Mouse (Mus musculus): ENCODE data around the gene Sod3. TPM values are rescaled to one million over a fixed set of nuclear protein-coding genes. Genes with fewer than 3 reads are reported as not detected.

Sod3 gene
- total and polyA plus RNA-seq, 2 experiments from 2014 or later = 3.0 to 4.3 TPM

DNA sequence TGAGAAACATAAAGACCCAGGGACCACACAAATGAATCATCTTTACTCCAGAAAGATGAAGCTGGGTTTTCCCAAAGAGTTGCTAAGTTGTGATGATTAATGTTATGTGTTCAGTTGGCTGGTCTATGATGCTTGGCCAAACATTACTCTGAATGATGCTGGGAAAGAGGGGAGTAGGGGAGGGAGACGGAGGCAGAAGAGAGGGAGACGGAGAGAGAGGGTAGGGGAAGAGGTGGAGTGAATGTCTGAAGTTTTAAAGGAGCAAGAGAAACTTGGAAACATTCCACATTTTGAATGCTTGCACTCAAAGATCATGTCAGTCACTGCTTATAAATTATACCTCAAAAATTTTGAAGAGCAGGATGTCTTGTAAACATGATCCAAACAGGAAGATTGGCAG is 16.7 kb upstream of the Sod3 start:
- Histone ChIP-seq H3K4me2 (ENCODE audit: low read depth, low read length, poor library complexity, severe bottlenecking) (no peak overlapping the region), H3K27me3 (ENCODE audit: insufficient read depth, low read length) (no peaks in the 10 kb centered on the region), H3K27ac (ENCODE audit: low read depth, low read length) (no peak overlapping the region), H3K9me3 (ENCODE audit: low read length) (no peaks in the 10 kb centered on the region), H3K4me1 (ENCODE audit: insufficient read depth, low read length) (no peaks in the 10 kb centered on the region), H3K36me3 (ENCODE audit: insufficient read depth, low read length) (no peaks in the 10 kb centered on the region), H3K9ac (replicated peaks; ENCODE audit: low read length, poor library complexity, severe bottlenecking) (no peak overlapping the region), H3K4me3 (ENCODE audit: low read depth, low read length) (no peak overlapping the region)
- DNase-seq (ENCODE audit: low spot score) (no peak), ATAC-seq (ENCODE audit: low FRiP score) (no peak)
- no peak for TF ChIP-seq CTCF (IDR thresholded peaks at IDR 0.05)
- WGBS = 88% methylated on average over 2 of the region's 2 CpGs

DNA sequence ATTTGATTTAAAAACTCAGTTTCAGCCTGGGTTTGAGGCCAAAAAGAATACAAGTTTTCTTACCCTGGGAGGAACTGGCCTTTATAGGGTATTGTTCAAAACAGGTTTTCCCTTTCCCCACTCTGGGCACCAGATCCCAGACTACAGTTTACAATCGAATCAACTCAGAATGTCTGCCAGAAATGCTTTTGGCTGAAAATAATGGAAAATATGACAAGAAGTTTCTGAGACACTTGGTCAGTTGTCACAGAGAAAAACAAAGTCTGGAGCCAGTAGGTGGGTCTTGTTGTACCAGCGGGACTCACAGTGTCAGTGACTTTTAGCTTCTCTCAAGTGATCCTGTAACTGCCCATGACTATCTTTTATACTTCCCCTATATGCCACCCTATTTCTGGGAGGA is 13.1 kb upstream of the Sod3 start:
- no peaks in the 10 kb centered on the region for H3K9me3 ChIP-seq (ENCODE audit: low read length)
- no peaks in the 10 kb centered on the region for H3K36me3 ChIP-seq (ENCODE audit: insufficient read depth, low read length)
- TF ChIP-seq CTCF (IDR thresholded peaks at IDR 0.05) = no peak
- no peak overlapping the region for H3K4me2 ChIP-seq (ENCODE audit: low read depth, low read length, poor library complexity, severe bottlenecking)
- 84% methylated on average over 2 of the region's 2 CpGs for WGBS
- no peak overlapping the region for H3K27ac ChIP-seq (ENCODE audit: low read depth, low read length)
- H3K27me3 ChIP-seq (ENCODE audit: insufficient read depth, low read length) = no peaks in the 10 kb centered on the region
- ATAC-seq (ENCODE audit: low FRiP score) = no peak
- H3K4me3 ChIP-seq (ENCODE audit: low read depth, low read length) = no peak overlapping the region
- H3K4me1 ChIP-seq (ENCODE audit: insufficient read depth, low read length) = no peaks in the 10 kb centered on the region
- DNase-seq (ENCODE audit: low spot score) = no peak
- no peak overlapping the region for H3K9ac ChIP-seq (replicated peaks; ENCODE audit: low read length, poor library complexity, severe bottlenecking)

DNA sequence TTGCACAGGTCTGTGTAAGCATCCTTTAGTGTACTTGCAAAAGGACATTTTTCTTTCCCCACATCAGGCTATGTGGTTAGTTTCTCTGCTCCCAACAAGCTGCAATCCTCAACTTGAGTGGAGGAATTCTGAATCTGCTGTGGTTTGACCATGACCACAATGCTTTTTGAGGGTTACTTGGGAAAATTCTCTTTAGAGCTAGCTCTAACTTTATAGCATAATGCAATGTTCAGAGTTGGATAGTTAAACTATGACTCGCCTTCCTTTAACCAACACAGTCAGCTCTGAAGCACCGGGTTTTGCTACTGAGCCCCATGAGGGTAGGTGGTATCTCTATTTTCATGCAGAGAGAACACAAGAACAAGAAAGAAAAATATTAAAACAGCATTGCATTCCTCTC is 12.0 kb upstream of the Sod3 start:
- no peak overlapping the region for H3K9ac ChIP-seq (replicated peaks; ENCODE audit: low read length, poor library complexity, severe bottlenecking)
- WGBS = 93% methylated on average over 2 of the region's 2 CpGs
- no peak overlapping the region for H3K4me3 ChIP-seq (ENCODE audit: low read depth, low read length)
- no peak for DNase-seq (ENCODE audit: low spot score)
- TF ChIP-seq CTCF (IDR thresholded peaks at IDR 0.05) = no peak
- no peaks in the 10 kb centered on the region for H3K36me3 ChIP-seq (ENCODE audit: insufficient read depth, low read length)
- ATAC-seq (ENCODE audit: low FRiP score) = no peak
- H3K27ac ChIP-seq (ENCODE audit: low read depth, low read length) = no peak overlapping the region
- H3K9me3 ChIP-seq (ENCODE audit: low read length) = no peaks in the 10 kb centered on the region
- no peak overlapping the region for H3K4me2 ChIP-seq (ENCODE audit: low read depth, low read length, poor library complexity, severe bottlenecking)
- H3K4me1 ChIP-seq (ENCODE audit: insufficient read depth, low read length) = no peaks in the 10 kb centered on the region
- no peaks in the 10 kb centered on the region for H3K27me3 ChIP-seq (ENCODE audit: insufficient read depth, low read length)

DNA sequence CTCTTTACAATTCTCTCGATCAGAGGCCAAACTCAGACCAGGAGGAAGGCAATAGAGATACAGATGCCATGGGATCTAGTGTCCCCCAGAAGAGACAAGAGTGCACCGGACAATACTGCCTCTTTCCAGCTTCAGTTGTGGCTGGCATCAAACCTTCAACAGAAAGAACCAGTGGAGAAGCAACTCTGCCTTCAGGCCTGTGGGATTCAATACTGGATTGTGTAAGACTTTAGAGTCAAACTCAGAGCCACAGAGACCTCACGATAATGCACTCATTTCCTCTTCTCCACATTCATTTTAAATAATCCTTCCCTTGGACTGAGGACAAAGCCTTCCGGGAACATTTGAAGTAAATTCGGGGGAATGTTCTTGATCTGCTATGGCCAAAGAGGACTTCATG is 10.9 kb upstream of the Sod3 start:
- Histone ChIP-seq H3K4me3 (ENCODE audit: low read depth, low read length) (no peak overlapping the region), H3K4me2 (ENCODE audit: low read depth, low read length, poor library complexity, severe bottlenecking) (no peak overlapping the region), H3K9me3 (ENCODE audit: low read length) (no peaks in the 10 kb centered on the region), H3K4me1 (ENCODE audit: insufficient read depth, low read length) (no peaks in the 10 kb centered on the region), H3K27ac (ENCODE audit: low read depth, low read length) (no peak overlapping the region), H3K9ac (replicated peaks; ENCODE audit: low read length, poor library complexity, severe bottlenecking) (no peak overlapping the region), H3K36me3 (ENCODE audit: insufficient read depth, low read length) (no peaks in the 10 kb centered on the region), H3K27me3 (ENCODE audit: insufficient read depth, low read length) (no peaks in the 10 kb centered on the region)
- DNase-seq (ENCODE audit: low spot score) = no peak
- 87% methylated on average over 5 of the region's 5 CpGs for whole genome bisulfite sequencing
- TF ChIP-seq CTCF (IDR thresholded peaks at IDR 0.05) = no peak
- no peak for ATAC-seq (ENCODE audit: low FRiP score)

DNA sequence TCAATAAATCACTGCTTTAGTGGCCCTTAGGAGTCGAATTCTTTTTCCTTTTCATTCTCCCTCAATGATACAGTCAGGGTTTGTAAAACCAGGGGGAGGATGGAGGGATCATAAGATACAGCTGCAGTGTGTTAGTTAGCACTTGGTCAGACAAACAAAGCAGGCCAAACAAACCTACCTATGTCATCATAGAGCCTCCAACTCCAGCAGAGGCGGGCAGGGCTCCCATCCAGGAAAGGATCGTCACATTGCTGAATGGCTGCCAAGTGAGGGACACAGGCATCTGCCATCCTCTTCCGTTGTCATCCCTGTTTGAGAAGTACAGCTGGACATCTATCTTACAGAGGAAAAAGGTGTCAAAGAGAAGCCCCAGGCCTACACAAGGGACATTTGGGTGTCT is 9.2 kb upstream of the Sod3 start:
- H3K9me3 ChIP-seq (ENCODE audit: low read length) = no peaks in the 10 kb centered on the region
- ATAC-seq (ENCODE audit: low FRiP score) = no peak
- TF ChIP-seq CTCF (IDR thresholded peaks at IDR 0.05) = no peak
- no peak overlapping the region for H3K27ac ChIP-seq (ENCODE audit: low read depth, low read length)
- no peak overlapping the region for H3K4me3 ChIP-seq (ENCODE audit: low read depth, low read length)
- H3K27me3 ChIP-seq (ENCODE audit: insufficient read depth, low read length) = no peaks in the 10 kb centered on the region
- 74% methylated on average over 4 of the region's 4 CpGs for WGBS
- H3K9ac ChIP-seq (replicated peaks; ENCODE audit: low read length, poor library complexity, severe bottlenecking) = no peak overlapping the region
- H3K4me2 ChIP-seq (ENCODE audit: low read depth, low read length, poor library complexity, severe bottlenecking) = no peak overlapping the region
- no peak for DNase-seq (ENCODE audit: low spot score)
- H3K4me1 ChIP-seq (ENCODE audit: insufficient read depth, low read length) = no peaks in the 10 kb centered on the region
- H3K36me3 ChIP-seq (ENCODE audit: insufficient read depth, low read length) = no peaks in the 10 kb centered on the region

DNA sequence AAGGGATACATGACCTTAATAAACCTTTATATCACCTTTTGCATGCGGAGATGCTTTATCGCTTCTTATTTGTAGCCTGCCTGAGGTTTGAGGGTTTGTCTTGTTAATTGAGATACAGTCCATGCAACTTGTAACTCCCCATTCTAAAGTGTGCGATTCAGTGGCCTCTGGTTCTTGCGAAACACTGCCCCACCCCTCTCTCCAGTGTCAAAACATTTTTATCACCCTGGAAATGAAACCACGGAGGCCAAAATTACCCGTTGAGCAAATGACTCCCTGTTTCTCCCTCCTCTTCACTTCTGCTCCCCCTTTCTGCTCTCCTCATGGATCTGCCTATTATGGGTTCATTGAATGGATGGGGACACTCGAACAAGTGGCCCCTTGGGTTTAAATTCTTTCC is 8.0 kb upstream of the Sod3 start:
- WGBS = 92% methylated on average over 7 of the region's 7 CpGs
- TF ChIP-seq CTCF (IDR thresholded peaks at IDR 0.05) = no peak
- no peaks in the 10 kb centered on the region for H3K4me1 ChIP-seq (ENCODE audit: insufficient read depth, low read length)
- H3K4me3 ChIP-seq (ENCODE audit: low read depth, low read length) = no peak overlapping the region
- H3K27ac ChIP-seq (ENCODE audit: low read depth, low read length) = no peak overlapping the region
- ATAC-seq (ENCODE audit: low FRiP score) (no peak), DNase-seq (ENCODE audit: low spot score) (no peak)
- H3K9me3 ChIP-seq (ENCODE audit: low read length) = no peaks in the 10 kb centered on the region
- no peak overlapping the region for H3K9ac ChIP-seq (replicated peaks; ENCODE audit: low read length, poor library complexity, severe bottlenecking)
- no peaks in the 10 kb centered on the region for H3K27me3 ChIP-seq (ENCODE audit: insufficient read depth, low read length)
- no peak overlapping the region for H3K4me2 ChIP-seq (ENCODE audit: low read depth, low read length, poor library complexity, severe bottlenecking)
- H3K36me3 ChIP-seq (ENCODE audit: insufficient read depth, low read length) = no peaks in the 10 kb centered on the region

All from midbrain, postnatal 0 days (tissue).